Mouse (Mus musculus): ENCODE results near the gene Ccne1.

Ccne1 gene

GRCm38 (mm10) chr7:38093101-38093500 is 14.2 kb downstream of the Ccne1 start:
- DNase-seq = no peak

GRCm38 (mm10) chr7:38089930-38090675 is 17.2 kb downstream of the Ccne1 start:
- DNase-seq = no peak

GRCm38 (mm10) chr7:38088456-38088855 is 18.9 kb downstream of the Ccne1 start:
- no peak for DNase-seq

GRCm38 (mm10) chr7:38087856-38088255 is 19.5 kb downstream of the Ccne1 start:
- no peak for DNase-seq

GRCm38 (mm10) chr7:38086401-38086800 is 20.9 kb downstream of the Ccne1 start:
- no peak for DNase-seq

GRCm38 (mm10) chr7:38085573-38086211 is 21.6 kb downstream of the Ccne1 start:
- DNase-seq = peak; percentile 75

- peak; percentile 99 for DNase-seq
Measured at GRCm38 (mm10) chr7:38084778-38085572, 22.4 kb downstream of the Ccne1 start.

GRCm38 (mm10) chr7:38082971-38083370 is 24.4 kb downstream of the Ccne1 start:
- DNase-seq = no peak

- no peak for DNase-seq
Measured at GRCm38 (mm10) chr7:38077189-38077588, 30.1 kb downstream of the Ccne1 start.

GRCm38 (mm10) chr7:38075487-38075886 is 31.8 kb downstream of the Ccne1 start:
- no peak for DNase-seq

GRCm38 (mm10) chr7:38074920-38075319 is 32.4 kb downstream of the Ccne1 start:
- no peak for DNase-seq

GRCm38 (mm10) chr7:38074514-38074913 is 32.8 kb downstream of the Ccne1 start:
- DNase-seq = no peak

GRCm38 (mm10) chr7:38073782-38074181 is 33.6 kb downstream of the Ccne1 start:
- peak; percentile 71 for DNase-seq

- no peak for DNase-seq
Measured at GRCm38 (mm10) chr7:38071065-38071464, 36.3 kb downstream of the Ccne1 start.

GRCm38 (mm10) chr7:38070663-38071062 is 36.7 kb downstream of the Ccne1 start:
- DNase-seq = no peak

- no peak for DNase-seq
Measured at GRCm38 (mm10) chr7:38064431-38064830, 42.9 kb downstream of the Ccne1 start.

GRCm38 (mm10) chr7:38061060-38061970 is 46.0 kb downstream of the Ccne1 start:
- peak; percentile 90 for DNase-seq

GRCm38 (mm10) chr7:38059636-38060330 is 47.6 kb downstream of the Ccne1 start:
- DNase-seq = no peak

GRCm38 (mm10) chr7:38059096-38059495 is 48.2 kb downstream of the Ccne1 start:
- DNase-seq = no peak

- no peak for DNase-seq
Measured at GRCm38 (mm10) chr7:38055996-38056395, 51.3 kb downstream of the Ccne1 start.

- no peak for DNase-seq
Measured at GRCm38 (mm10) chr7:38054246-38054645, 53.1 kb downstream of the Ccne1 start.
